Mouse (Mus musculus): ENCODE measurements around the gene Prkn. TPM values are rescaled to one million over a fixed set of nuclear protein-coding genes. Genes with fewer than 3 reads are reported as not detected.

Gene Prkn
- polyA plus RNA-seq, 1 experiment, result 28.0 TPM

DNA sequence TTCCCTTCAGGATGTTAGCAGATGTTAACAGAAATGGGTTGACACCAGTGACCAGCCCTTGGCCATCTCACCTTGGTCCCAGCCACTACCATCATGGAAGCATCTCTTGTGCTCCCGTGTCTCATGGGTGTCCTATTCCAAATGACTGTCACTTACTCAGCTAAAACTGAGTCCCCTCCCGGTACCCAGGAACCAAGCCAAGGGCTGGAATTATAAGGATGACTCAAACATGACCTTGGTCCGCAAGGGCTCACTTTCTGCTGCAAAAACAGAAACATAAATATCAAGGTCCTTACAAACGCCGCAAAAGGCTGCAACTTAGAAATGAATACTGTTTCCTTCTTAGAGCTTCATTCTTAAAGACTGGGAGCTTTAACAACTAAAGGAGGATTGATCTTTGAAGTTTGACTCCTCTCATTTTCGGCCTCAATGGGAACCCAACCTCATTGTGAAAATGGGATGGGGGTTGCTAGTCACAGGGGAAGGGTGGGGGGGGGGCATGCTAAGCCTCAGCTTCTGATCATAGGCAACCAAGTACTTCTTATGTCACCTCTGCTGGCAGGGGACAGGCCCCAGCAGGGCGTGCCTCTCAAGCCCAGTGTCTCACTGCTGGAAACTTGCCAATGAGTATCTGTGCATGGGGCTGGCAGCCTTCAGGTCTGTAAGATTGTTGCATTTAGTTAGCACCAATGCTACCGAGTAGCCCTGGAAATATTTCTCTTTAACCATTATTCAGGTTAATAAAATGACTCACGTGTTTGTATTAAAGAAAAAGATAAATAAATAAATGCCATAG is 1208.7 kb downstream of the Prkn start:
- DNase-seq (ENCODE audit: extremely low spot score in 1 of 2, low spot score in 1 of 2), result no peak

- no peak for DNase-seq (ENCODE audit: extremely low spot score in 1 of 2, low spot score in 1 of 2)
Observed at GRCm38 (mm10) chr17:12050261-12050660, 1210.1 kb downstream of the Prkn start.

- no peak for DNase-seq (ENCODE audit: extremely low spot score in 1 of 2, low spot score in 1 of 2)
Observed at GRCm38 (mm10) chr17:12051031-12051430, 1210.8 kb downstream of the Prkn start.

GRCm38 (mm10) chr17:12052651-12053050 is 1212.5 kb downstream of the Prkn start:
- no peak for DNase-seq (ENCODE audit: extremely low spot score in 1 of 2, low spot score in 1 of 2)

DNA sequence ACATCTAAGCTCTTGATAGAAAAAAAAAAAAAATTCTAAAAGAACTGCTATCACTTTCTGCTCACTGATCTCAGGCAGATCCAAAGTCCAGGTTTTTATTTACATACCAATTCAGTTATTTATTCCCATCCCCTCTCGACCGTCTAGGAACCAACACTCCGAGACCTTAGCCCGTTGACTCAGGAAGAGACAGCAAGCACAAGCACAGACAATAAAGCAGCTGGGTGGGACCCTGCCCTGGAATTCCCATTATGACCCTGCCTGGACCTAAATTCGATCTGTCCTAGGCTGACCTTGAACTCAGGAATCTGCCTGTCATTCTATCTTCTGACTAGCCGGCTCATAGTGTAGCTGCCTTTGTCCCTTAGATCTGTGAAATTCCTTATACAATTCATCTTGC is 1218.9 kb downstream of the Prkn start:
- no peak for DNase-seq (ENCODE audit: extremely low spot score in 1 of 2, low spot score in 1 of 2)

GRCm38 (mm10) chr17:12061381-12061780 is 1221.2 kb downstream of the Prkn start:
- no peak for DNase-seq (ENCODE audit: extremely low spot score in 1 of 2, low spot score in 1 of 2)

- DNase-seq (ENCODE audit: extremely low spot score in 1 of 2, low spot score in 1 of 2), result peak in 1 of 2 experiments; percentile 25
Observed at GRCm38 (mm10) chr17:12062861-12063260, 1222.7 kb downstream of the Prkn start.

DNA sequence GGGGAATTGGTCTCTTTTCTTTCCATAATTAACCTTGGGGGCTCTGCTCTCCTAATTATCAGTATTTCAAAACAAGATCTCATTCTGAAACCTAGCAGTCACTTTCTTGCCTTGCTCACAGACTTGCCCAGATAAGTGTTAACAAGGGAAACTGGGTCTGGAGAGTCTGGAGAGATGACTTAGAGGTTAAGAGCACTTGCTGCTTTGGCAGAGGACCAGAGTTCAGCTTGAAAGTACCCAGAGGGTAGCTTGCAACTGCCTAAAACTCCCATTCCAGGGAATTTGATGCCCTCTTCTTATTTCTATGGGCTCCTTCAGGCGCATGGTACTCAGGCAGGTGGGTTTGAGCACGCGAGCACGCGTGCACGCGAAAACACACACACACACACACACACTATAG is 1223.3 kb downstream of the Prkn start:
- no peak for DNase-seq (ENCODE audit: extremely low spot score in 1 of 2, low spot score in 1 of 2)

DNA sequence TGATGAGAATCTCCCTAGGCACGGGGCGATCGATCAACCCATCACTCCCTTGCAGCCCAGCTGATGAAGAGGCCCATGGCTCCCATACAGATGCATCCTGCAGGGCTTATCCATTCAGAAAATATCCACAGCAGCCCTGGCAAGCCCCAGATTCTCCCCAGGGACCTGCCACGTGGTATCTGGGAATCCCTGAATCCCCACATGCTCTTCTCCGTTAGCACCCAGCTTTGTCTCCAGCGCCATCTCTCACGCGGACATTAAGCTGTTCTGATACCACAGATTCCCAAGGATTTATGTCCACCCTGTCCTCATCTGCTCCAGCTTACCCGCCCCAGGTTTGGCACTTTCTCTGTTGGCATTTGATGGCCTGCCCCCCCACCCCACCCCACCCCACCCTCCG is 1225.9 kb downstream of the Prkn start:
- no peak for DNase-seq (ENCODE audit: extremely low spot score in 1 of 2, low spot score in 1 of 2)

DNA sequence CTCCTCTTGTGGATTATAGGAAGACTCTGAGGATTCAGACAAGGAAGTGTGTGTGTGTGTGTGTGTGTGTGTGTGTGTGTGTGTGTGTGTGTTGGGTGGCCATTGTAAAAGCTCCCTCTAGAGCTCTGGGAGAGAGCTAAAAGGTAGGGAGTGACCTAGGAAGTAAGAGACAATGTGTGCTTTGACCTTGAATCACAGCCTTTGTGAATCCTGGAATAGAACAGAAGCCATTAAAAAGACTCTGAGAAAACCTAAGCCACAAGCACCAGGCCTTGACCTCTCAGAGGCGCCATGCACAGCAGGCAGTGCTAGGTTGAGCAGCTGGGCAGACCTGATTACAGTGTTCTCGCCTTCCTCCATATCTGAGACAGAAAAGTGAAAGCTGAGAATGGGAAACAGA is 1236.6 kb downstream of the Prkn start:
- no peak for DNase-seq (ENCODE audit: extremely low spot score in 1 of 2, low spot score in 1 of 2)

GRCm38 (mm10) chr17:12080656-12081495 is 1240.7 kb downstream of the Prkn start:
- DNase-seq (ENCODE audit: extremely low spot score in 1 of 2, low spot score in 1 of 2), result no peak

GRCm38 (mm10) chr17:12082201-12082600 is 1242.0 kb downstream of the Prkn start:
- peak; percentile 18 to 68 for DNase-seq (ENCODE audit: extremely low spot score in 1 of 2, low spot score in 1 of 2)

- no peak for DNase-seq (ENCODE audit: extremely low spot score in 1 of 2, low spot score in 1 of 2)
Observed at GRCm38 (mm10) chr17:12090261-12090927, 1250.2 kb downstream of the Prkn start.

DNA sequence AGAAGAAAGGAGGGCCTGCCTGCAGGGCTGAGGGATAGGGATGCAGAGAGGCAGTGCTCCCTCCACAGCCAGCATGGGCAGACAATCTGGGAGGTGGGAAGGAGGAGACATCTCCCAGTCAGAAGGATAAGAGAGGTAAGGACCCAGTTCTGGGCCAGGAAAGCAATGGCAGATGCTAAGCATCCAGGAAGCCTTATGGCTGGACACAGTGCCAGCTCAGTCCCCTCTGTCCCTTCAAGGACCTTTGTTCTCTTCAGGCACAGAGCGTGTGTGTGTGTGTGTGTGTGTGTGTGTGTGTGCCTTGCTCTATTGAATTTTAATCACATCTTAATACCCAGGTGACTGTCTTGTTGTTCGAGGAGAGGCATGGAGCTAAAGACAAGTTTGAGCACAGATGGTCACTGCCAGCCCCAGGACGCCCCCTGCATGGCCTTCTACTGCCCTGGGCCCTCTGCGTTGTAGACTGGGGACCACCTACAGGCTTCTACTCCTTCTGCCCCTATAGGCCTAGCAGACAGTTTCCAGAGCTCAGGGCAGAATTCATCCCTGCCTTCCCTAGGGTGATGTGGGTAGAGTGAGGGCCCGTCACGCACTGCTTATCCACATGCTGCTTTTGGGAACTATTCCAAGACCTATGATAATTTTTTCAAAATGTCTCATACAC is 1252.8 kb downstream of the Prkn start:
- DNase-seq (ENCODE audit: extremely low spot score in 1 of 2, low spot score in 1 of 2), result no peak

- DNase-seq (ENCODE audit: extremely low spot score in 1 of 2, low spot score in 1 of 2), result no peak
Observed at GRCm38 (mm10) chr17:12094016-12094415, 1253.8 kb downstream of the Prkn start.

DNA sequence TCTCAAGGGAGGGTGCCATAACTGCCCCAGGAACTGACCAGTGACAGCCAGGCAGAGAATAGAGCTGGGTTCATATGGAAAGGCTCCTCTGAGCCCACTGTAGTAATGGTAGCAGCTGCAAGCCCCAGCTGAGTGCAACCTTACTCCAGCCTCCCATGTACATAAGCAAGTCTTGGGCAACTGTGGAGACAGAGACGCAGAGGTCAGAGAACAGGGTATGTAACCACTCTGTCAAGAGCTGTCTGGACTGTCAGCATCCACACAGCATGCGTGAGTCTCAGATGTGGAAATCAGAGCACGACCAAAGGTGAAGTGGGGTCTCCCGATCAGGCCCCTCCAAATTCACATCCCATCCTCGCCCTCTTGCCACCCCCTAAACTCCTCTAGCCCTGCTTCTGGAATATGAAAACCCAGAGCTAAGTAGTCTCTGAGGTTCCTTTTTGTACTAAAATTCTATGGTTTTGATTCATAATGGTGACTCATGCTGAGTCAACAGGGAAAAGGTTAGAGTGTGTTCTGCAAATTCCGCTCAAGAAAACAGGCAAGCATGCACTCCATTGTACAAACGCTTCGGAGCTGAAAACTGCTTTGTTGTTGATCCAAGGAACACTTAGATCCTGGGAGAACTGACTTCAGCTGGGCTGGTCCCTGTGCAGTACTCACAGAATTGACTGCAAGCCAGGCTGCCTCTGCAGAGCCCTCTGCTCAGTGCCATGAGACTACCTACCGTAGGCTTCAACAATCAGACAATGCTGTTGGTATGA is 1254.8 kb downstream of the Prkn start:
- peak in 1 of 2 experiments; percentile 27 for DNase-seq (ENCODE audit: extremely low spot score in 1 of 2, low spot score in 1 of 2)

DNA sequence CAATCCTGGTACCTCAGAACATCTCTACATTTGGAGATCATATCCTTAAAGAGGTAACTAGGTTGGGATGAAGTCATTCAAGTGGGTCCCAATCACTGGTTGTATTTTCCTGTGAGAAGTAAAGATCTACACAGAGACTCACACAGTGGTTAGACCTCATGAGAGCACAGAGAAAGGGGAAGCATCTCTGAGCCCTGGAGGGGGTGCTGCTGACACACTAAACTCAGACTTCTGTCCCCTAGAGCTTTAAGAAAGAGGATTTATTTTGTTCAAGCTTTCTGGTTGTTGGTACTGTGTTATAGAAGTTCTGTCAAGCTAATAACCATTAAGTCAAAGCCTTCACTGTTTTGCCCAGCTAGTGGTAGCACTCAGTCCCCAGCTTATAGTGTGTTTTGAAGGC is 1259.2 kb downstream of the Prkn start:
- no peak for DNase-seq (ENCODE audit: extremely low spot score in 1 of 2, low spot score in 1 of 2)

- DNase-seq (ENCODE audit: extremely low spot score in 1 of 2, low spot score in 1 of 2), result peak in 1 of 2 experiments; percentile 41
Observed at GRCm38 (mm10) chr17:12102326-12102725, 1262.1 kb downstream of the Prkn start.

DNA sequence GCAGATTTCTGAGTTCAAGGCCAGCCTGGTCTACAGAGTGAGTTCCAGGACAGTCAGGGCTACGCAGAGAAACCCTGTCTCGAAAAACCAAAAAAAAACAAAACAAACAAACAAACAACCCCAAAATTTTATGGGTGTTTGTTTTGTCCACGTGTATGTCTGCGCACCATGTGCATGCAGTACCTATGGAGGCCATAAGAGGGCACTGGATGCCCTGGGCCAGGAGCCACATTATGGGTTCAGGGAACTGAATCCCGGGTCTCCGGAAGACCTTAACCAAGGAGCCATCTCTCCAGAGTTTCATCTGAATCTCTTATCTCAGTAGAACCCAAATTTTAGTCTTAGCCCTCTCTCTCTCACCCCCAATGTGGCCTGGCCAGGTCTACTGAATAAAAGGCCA is 1263.6 kb downstream of the Prkn start:
- DNase-seq (ENCODE audit: extremely low spot score in 1 of 2, low spot score in 1 of 2), result no peak

- DNase-seq (ENCODE audit: extremely low spot score in 1 of 2, low spot score in 1 of 2), result no peak
Observed at GRCm38 (mm10) chr17:12104245-12104644, 1264.1 kb downstream of the Prkn start.

Data from frontal cortex, adult 2 months (tissue).